ENCODE assay signal across 12 mouse cellular contexts in genomic region chr5:64651407-64651806, GRCm38 (mm10).
A peak's percentile ranks its signal among the peaks of the same experiment; 100 is the strongest.
DNase-seq lines count a peak whose midpoint lies in the region; ATAC-seq lines count a peak whose summit lies in the region.
"Had no signal": no experiment of that assay in that cellular context is flagged by ENCODE, and none has a peak within 500 bp of the region (broad histone marks: within the 10 kb centered on the region; RNA-seq: fewer than 3 reads in every experiment).

No protein-coding gene starts in this region.

- 0 out of 2 replicates have a peak overlapping the region, but pooled peaks have one; percentile 8 for H3K27ac ChIP-seq in hindbrain, embryonic 10.5 days
- H3K27ac ChIP-seq in hindbrain, embryonic 12.5 days = no peak overlapping the region
- H3K27ac ChIP-seq: macrophage had no signal

- no peaks in the 10 kb centered on the region for H3K9me3 ChIP-seq in hindbrain, embryonic 10.5 days
- no peaks in the 10 kb centered on the region for H3K9me3 ChIP-seq in hindbrain, embryonic 12.5 days (replicated peaks)

- no peak overlapping the region for H3K4me2 ChIP-seq in hindbrain, embryonic 12.5 days (replicated peaks)

- no peak for ATAC-seq in hindbrain, embryonic 12.5 days (ENCODE audit: low FRiP score)
- peak; percentile 40 for ATAC-seq in granulocyte monocyte progenitor cell, adult 5-6 weeks (replicated peaks; ENCODE audit: poor library complexity, severe bottlenecking)

- peaks cover 31% of the 10 kb centered on the region for H3K4me1 ChIP-seq in hindbrain, embryonic 10.5 days (replicated peaks)
- H3K4me1 ChIP-seq in hindbrain, embryonic 12.5 days = peaks cover 16% of the 10 kb centered on the region

- H3K9ac ChIP-seq in hindbrain, embryonic 12.5 days = no peak overlapping the region

- H3K27me3 ChIP-seq in hindbrain, embryonic 10.5 days (ENCODE audit: insufficient read depth, poor library complexity, severe bottlenecking) = no peaks in the 10 kb centered on the region
- no peaks in the 10 kb centered on the region for H3K27me3 ChIP-seq in hindbrain, embryonic 12.5 days

- no peak for DNase-seq in hindbrain, embryonic 10.5 days (ENCODE audit: low spot score)
- DNase-seq in MEL-GATA-1-ER (ENCODE audit: extremely low read depth, low read depth) = peak; percentile 28
- DNase-seq in natural killer cell, adult 2 months (ENCODE audit: low spot score in 2 of 2) = peak; percentile 46
- DNase-seq in retina, postnatal 1 day = no peak
- DNase-seq in cerebellum, adult 18-20 months = no peak
- no peak for DNase-seq in spleen, adult 18-20 months
- DNase-seq: embryo, embryonic 11 days; heart, postnatal 10 days; thymus, postnatal 36 days had no signal

- no peak overlapping the region for H3K4me3 ChIP-seq in hindbrain, embryonic 10.5 days
- H3K4me3 ChIP-seq in hindbrain, embryonic 12.5 days = no peak overlapping the region

- H3K36me3 ChIP-seq in hindbrain, embryonic 10.5 days = no peaks in the 10 kb centered on the region
- no peaks in the 10 kb centered on the region for H3K36me3 ChIP-seq in hindbrain, embryonic 12.5 days

- WGBS in hindbrain, embryonic 10.5 days = 86% methylated on average over 3 of the region's 3 CpGs
- WGBS in hindbrain, embryonic 12.5 days = 72% methylated on average over 3 of the region's 3 CpGs

Comparison
In these comparisons a context has a peak if more than half of its experiments do, and no peak if none do; other contexts are left out.
1. DNase-seq: peak in MEL-GATA-1-ER (single experiment) and natural killer cell, adult 2 months (2 of 2); none in hindbrain, embryonic 10.5 days (single experiment), retina, postnatal 1 day (single experiment), cerebellum, adult 18-20 months (0 of 2) and spleen, adult 18-20 months (0 of 2).